Mouse (Mus musculus) ES-E14 (cell line): ENCODE results near the gene Wiz.

ENCODE experiments used
- HCFC1 ChIP-seq: IDR thresholded peaks from 2 replicates; pipeline ENCODE4 v1.6.1; 2012; ENCODE audit warnings: low read length, inconsistent platforms, borderline replicate concordance; ENCODE audit not compliant: insufficient read depth
- MAFK ChIP-seq: IDR thresholded peaks from 2 replicates; pipeline ENCODE4 v1.6.1; 2014; ENCODE audit warnings: mild to moderate bottlenecking, low read depth, low read length, inconsistent platforms; ENCODE audit not compliant: insufficient read depth
- ZC3H11A ChIP-seq: IDR thresholded peaks from 2 replicates; pipeline ENCODE4 v1.6.1; 2012; ENCODE audit warnings: low read depth, mild to moderate bottlenecking, inconsistent platforms, low read length, borderline replicate concordance

DNA sequence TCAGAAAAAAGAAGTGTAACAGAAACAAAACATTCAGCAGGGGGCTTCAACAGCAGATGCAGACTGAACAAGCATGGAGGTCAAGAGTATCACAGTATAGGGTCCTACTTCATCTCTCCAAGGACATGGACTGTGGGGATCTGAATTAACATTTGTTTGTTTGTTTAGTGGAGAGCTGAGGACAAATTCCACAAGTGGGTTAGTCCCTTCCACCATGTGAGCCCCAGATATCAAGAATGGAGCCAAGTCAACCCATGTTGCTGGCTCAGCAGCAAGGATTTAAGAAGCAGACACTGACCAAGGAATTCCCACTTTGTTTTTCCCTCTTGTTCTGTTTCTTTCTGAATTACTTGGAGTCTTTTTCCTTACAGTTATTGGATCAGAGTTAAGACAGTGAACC, 61.7 kb downstream of the Wiz start:
- TF ChIP-seq MAFK: no peak
- TF ChIP-seq ZC3H11A: no peak
- TF ChIP-seq HCFC1: no peak
